Mouse (Mus musculus): ENCODE data around the gene Csad. TPM values are rescaled to one million over a fixed set of nuclear protein-coding genes. Genes with fewer than 3 reads are reported as not detected.
A peak's percentile ranks its signal among the peaks of the same experiment; 100 is the strongest.

Csad gene
- polyA plus RNA-seq, 1 experiment from 2014 or later, result 32.1 TPM

GRCm38 (mm10) chr15:102202971-102203834 is 1.3 kb downstream of the Csad start, which contains the start of gene Zfp740:
Gene Zfp740 (plus strand): TSS chr15:102203249.
- TF ChIP-seq CTCF (IDR thresholded peaks at IDR 0.05; ENCODE audit: low read depth) (0 out of 2 replicates have a peak, but pooled peaks have one; percentile 8), EP300 (optimal IDR thresholded peaks at IDR 0.05) (no peak)
- DNase-seq (ENCODE audit: low spot score) (peak; percentile 99), ATAC-seq (ENCODE audit: low FRiP score, low TSS enrichment) (peak; percentile 98)
- peak within 1 kb of the TSS; percentile 76 for H3K4me3 ChIP-seq (ENCODE audit: low read depth, low read length)
- H3K27ac ChIP-seq (replicated peaks), result peak within 1 kb of the TSS; percentile 100
- peak within 1 kb of the TSS; percentile 64 for H3K4me2 ChIP-seq (replicated peaks; ENCODE audit: low read depth)
- no peaks in the 10 kb centered on the region for H3K27me3 ChIP-seq (ENCODE audit: control insufficient read depth, insufficient read depth, low read length)
- H3K4me1 ChIP-seq (replicated peaks; ENCODE audit: control insufficient read depth, insufficient read depth), result no peaks in the 10 kb centered on the region; the same call in 1 of the 2 replicates
- no peaks in the 10 kb centered on the region for H3K9me3 ChIP-seq (ENCODE audit: control insufficient read depth, low read length)
- H3K36me3 ChIP-seq (ENCODE audit: control insufficient read depth, insufficient read depth, low read length), result peaks cover 10% of the 10 kb centered on the region
- WGBS, result under 1% methylated on average over 58 of the region's 68 CpGs
- peak within 1 kb of the TSS; percentile 98 for H3K9ac ChIP-seq (ENCODE audit: low read length)

- 62% methylated on average over 4 of the region's 4 CpGs for WGBS
- H3K9ac ChIP-seq (ENCODE audit: low read length), result no peak overlapping the region
- ATAC-seq (ENCODE audit: low FRiP score, low TSS enrichment) (no peak), DNase-seq (ENCODE audit: low spot score) (no peak)
- no peaks in the 10 kb centered on the region for H3K9me3 ChIP-seq (ENCODE audit: control insufficient read depth, low read length)
- no peak overlapping the region for H3K4me3 ChIP-seq (ENCODE audit: low read depth, low read length)
- H3K4me2 ChIP-seq (replicated peaks; ENCODE audit: low read depth), result no peak overlapping the region
- no peak overlapping the region for H3K27ac ChIP-seq (replicated peaks)
- H3K4me1 ChIP-seq (replicated peaks; ENCODE audit: control insufficient read depth, insufficient read depth), result no peaks in the 10 kb centered on the region
- H3K27me3 ChIP-seq (ENCODE audit: control insufficient read depth, insufficient read depth, low read length), result no peaks in the 10 kb centered on the region
- no peaks in the 10 kb centered on the region for H3K36me3 ChIP-seq (ENCODE audit: control insufficient read depth, insufficient read depth, low read length)
- TF ChIP-seq EP300 (optimal IDR thresholded peaks at IDR 0.05) (no peak), CTCF (IDR thresholded peaks at IDR 0.05; ENCODE audit: low read depth) (no peak)
Measured at GRCm38 (mm10) chr15:102198841-102199240, 5.7 kb downstream of the Csad start.

GRCm38 (mm10) chr15:102195373-102195772 is 9.2 kb downstream of the Csad start:
- no peak for DNase-seq (ENCODE audit: low spot score)
- ATAC-seq (ENCODE audit: low FRiP score, low TSS enrichment), result no peak
- Histone ChIP-seq H3K4me2 (replicated peaks; ENCODE audit: low read depth) (no peak overlapping the region), H3K9ac (ENCODE audit: low read length) (no peak overlapping the region), H3K36me3 (ENCODE audit: control insufficient read depth, insufficient read depth, low read length) (no peaks in the 10 kb centered on the region), H3K27ac (replicated peaks) (no peak overlapping the region), H3K27me3 (ENCODE audit: control insufficient read depth, insufficient read depth, low read length) (no peaks in the 10 kb centered on the region), H3K4me3 (ENCODE audit: low read depth, low read length) (no peak overlapping the region), H3K4me1 (replicated peaks; ENCODE audit: control insufficient read depth, insufficient read depth) (no peaks in the 10 kb centered on the region), H3K9me3 (ENCODE audit: control insufficient read depth, low read length) (no peaks in the 10 kb centered on the region)
- TF ChIP-seq CTCF (IDR thresholded peaks at IDR 0.05; ENCODE audit: low read depth) (no peak), EP300 (optimal IDR thresholded peaks at IDR 0.05) (no peak)
- 74% methylated on average over 4 of the region's 4 CpGs for WGBS

- WGBS, result 61% methylated on average over 4 of the region's 4 CpGs
- H3K9me3 ChIP-seq (ENCODE audit: control insufficient read depth, low read length), result no peaks in the 10 kb centered on the region
- H3K4me3 ChIP-seq (ENCODE audit: low read depth, low read length), result no peak overlapping the region
- H3K36me3 ChIP-seq (ENCODE audit: control insufficient read depth, insufficient read depth, low read length), result no peaks in the 10 kb centered on the region
- no peaks in the 10 kb centered on the region for H3K4me1 ChIP-seq (replicated peaks; ENCODE audit: control insufficient read depth, insufficient read depth)
- no peaks in the 10 kb centered on the region for H3K27me3 ChIP-seq (ENCODE audit: control insufficient read depth, insufficient read depth, low read length)
- DNase-seq (ENCODE audit: low spot score), result no peak
- H3K27ac ChIP-seq (replicated peaks), result no peak overlapping the region
- TF ChIP-seq CTCF (IDR thresholded peaks at IDR 0.05; ENCODE audit: low read depth) (no peak), EP300 (optimal IDR thresholded peaks at IDR 0.05) (no peak)
- no peak for ATAC-seq (ENCODE audit: low FRiP score, low TSS enrichment)
- H3K9ac ChIP-seq (ENCODE audit: low read length), result no peak overlapping the region
- H3K4me2 ChIP-seq (replicated peaks; ENCODE audit: low read depth), result no peak overlapping the region
Measured at GRCm38 (mm10) chr15:102194439-102194838, 10.1 kb downstream of the Csad start.

- Histone ChIP-seq H3K4me1 (replicated peaks; ENCODE audit: control insufficient read depth, insufficient read depth) (no peaks in the 10 kb centered on the region), H3K4me3 (ENCODE audit: low read depth, low read length) (no peak overlapping the region), H3K27me3 (ENCODE audit: control insufficient read depth, insufficient read depth, low read length) (no peaks in the 10 kb centered on the region), H3K9me3 (ENCODE audit: control insufficient read depth, low read length) (no peaks in the 10 kb centered on the region), H3K27ac (replicated peaks) (no peak overlapping the region), H3K36me3 (ENCODE audit: control insufficient read depth, insufficient read depth, low read length) (no peaks in the 10 kb centered on the region), H3K4me2 (replicated peaks; ENCODE audit: low read depth) (no peak overlapping the region), H3K9ac (ENCODE audit: low read length) (no peak overlapping the region)
- ATAC-seq (ENCODE audit: low FRiP score, low TSS enrichment) (no peak), DNase-seq (ENCODE audit: low spot score) (no peak)
- TF ChIP-seq CTCF (IDR thresholded peaks at IDR 0.05; ENCODE audit: low read depth), result no peak
- no peak for TF ChIP-seq EP300 (optimal IDR thresholded peaks at IDR 0.05)
- 77% methylated on average over 4 of the region's 4 CpGs for WGBS
Measured at GRCm38 (mm10) chr15:102193652-102194051, 10.9 kb downstream of the Csad start.

- Histone ChIP-seq H3K27ac (replicated peaks) (no peak overlapping the region), H3K4me3 (ENCODE audit: low read depth, low read length) (no peak overlapping the region), H3K27me3 (ENCODE audit: control insufficient read depth, insufficient read depth, low read length) (no peaks in the 10 kb centered on the region), H3K4me1 (replicated peaks; ENCODE audit: control insufficient read depth, insufficient read depth) (no peaks in the 10 kb centered on the region), H3K9ac (ENCODE audit: low read length) (no peak overlapping the region), H3K4me2 (replicated peaks; ENCODE audit: low read depth) (no peak overlapping the region), H3K9me3 (ENCODE audit: control insufficient read depth, low read length) (no peaks in the 10 kb centered on the region), H3K36me3 (ENCODE audit: control insufficient read depth, insufficient read depth, low read length) (no peaks in the 10 kb centered on the region)
- ATAC-seq (ENCODE audit: low FRiP score, low TSS enrichment) (no peak), DNase-seq (ENCODE audit: low spot score) (no peak)
- WGBS, result 44% methylated on average over 5 of the region's 5 CpGs
- no peak for TF ChIP-seq CTCF (IDR thresholded peaks at IDR 0.05; ENCODE audit: low read depth)
- TF ChIP-seq EP300 (optimal IDR thresholded peaks at IDR 0.05), result no peak
Measured at GRCm38 (mm10) chr15:102192820-102193386, 11.6 kb downstream of the Csad start.

Data from stomach, postnatal 0 days (tissue).